Mouse (Mus musculus): Measurements from ENCODE around the gene Cmc1. TPM values are rescaled to one million over a fixed set of nuclear protein-coding genes. Genes with fewer than 3 reads are reported as not detected.

Cmc1 gene
- total and polyA plus RNA-seq, 3 experiments: 17.1 to 21.6 (median 18.0) TPM

GRCm38 (mm10) chr9:118042738-118043137 lies 107.2 kb downstream of the Cmc1 start:
- H3K4me3 ChIP-seq (replicated peaks in 1 of 3; ENCODE audit: low read depth in 2 of 3, low read length in 2 of 3, poor library complexity in 1 of 3): no peak overlapping the region
- H3K27ac ChIP-seq (ENCODE audit: insufficient read depth, low read depth): no peak overlapping the region
- in situ Hi-C loops (cut with MboI; ENCODE audit: low pct_ligation_motif_present, low pct_unique_long_range_greater_than_20kb, low sequenced_read_pairs): no loop called here
- no peaks in the 10 kb centered on the region for H3K9me3 ChIP-seq (replicated peaks; ENCODE audit: low read length)
- dilution Hi-C loops (cut with MboI; ENCODE audit: extremely low pct_ligation_motif_present, extremely low pct_unique_long_range_greater_than_20kb, low sequenced_read_pairs): no loop called here
- peaks cover 4 to 20% of the 10 kb centered on the region in 2 experiments for H3K36me3 ChIP-seq (replicated peaks in 1 of 2; ENCODE audit: control insufficient read depth in 1 of 2, insufficient read depth in 1 of 2, low read length in 1 of 2)
- H3K27me3 ChIP-seq (replicated peaks): no peaks in the 10 kb centered on the region
- H3K79me2 ChIP-seq (replicated peaks; ENCODE audit: control insufficient read depth, extremely low read depth, insufficient read depth, poor library complexity, severe bottlenecking): peaks cover 23% of the 10 kb centered on the region
- peaks cover 0 to 27% of the 10 kb centered on the region in 2 experiments; a peak in 3 of 4 replicates for H3K4me1 ChIP-seq (ENCODE audit: control insufficient read depth in 1 of 2, insufficient read depth in 2 of 2)
- no peak overlapping the region for H3K9ac ChIP-seq (ENCODE audit: insufficient read depth, low read depth)
- no peak for DNase-seq (ENCODE audit: extremely low read depth)
- peak overlapping the region; percentile 6; the same call in 1 of the 2 replicates for H3K4me2 ChIP-seq (ENCODE audit: insufficient read depth, low read depth, poor library complexity, severe bottlenecking)
- TF ChIP-seq CHD1 (IDR thresholded peaks at IDR 0.05; ENCODE audit: low read depth, low read length) (no peak), NELFE (IDR thresholded peaks at IDR 0.05; ENCODE audit: low read depth, low read length) (no peak), TBP (conservative IDR thresholded peaks at IDR 0.05; ENCODE audit: low read depth, low read length) (no peak), KAT2A (IDR thresholded peaks at IDR 0.05; ENCODE audit: insufficient replicate concordance, low read length) (no peak), SIN3A (IDR thresholded peaks at IDR 0.05; ENCODE audit: low read length) (no peak), UBTF (IDR thresholded peaks at IDR 0.05; ENCODE audit: low read depth, low read length) (no peak), CTCF (conservative IDR thresholded peaks at IDR 0.05 in 1 of 2, IDR thresholded peaks at IDR 0.05 in 1 of 2; ENCODE audit: low read depth in 2 of 2, low read length in 2 of 2) (no peak), POLR2AphosphoS2 (IDR thresholded peaks at IDR 0.05; ENCODE audit: low read depth, low read length) (no peak), SMC3 (IDR thresholded peaks at IDR 0.05; ENCODE audit: low read depth, low read length) (no peak), BHLHE40 (IDR thresholded peaks at IDR 0.05; ENCODE audit: low read depth, low read length) (no peak), POLR2A (IDR thresholded peaks at IDR 0.05; ENCODE audit: low read depth, low read length) (no peak), MEF2A (IDR thresholded peaks at IDR 0.05; ENCODE audit: borderline replicate concordance, low read depth, low read length) (no peak)

- in situ Hi-C loops (cut with MboI; ENCODE audit: low pct_ligation_motif_present, low pct_unique_long_range_greater_than_20kb, low sequenced_read_pairs): no loop called here
- Histone ChIP-seq H3K79me2 (replicated peaks; ENCODE audit: control insufficient read depth, extremely low read depth, insufficient read depth, poor library complexity, severe bottlenecking) (peaks cover 23% of the 10 kb centered on the region), H3K27me3 (replicated peaks) (no peaks in the 10 kb centered on the region), H3K9me3 (replicated peaks; ENCODE audit: low read length) (no peaks in the 10 kb centered on the region), H3K9ac (ENCODE audit: insufficient read depth, low read depth) (peak overlapping the region; percentile 76), H3K4me2 (ENCODE audit: insufficient read depth, low read depth, poor library complexity, severe bottlenecking) (peak overlapping the region; percentile 97), H3K27ac (ENCODE audit: insufficient read depth, low read depth) (no peak overlapping the region), H3K4me1 (ENCODE audit: control insufficient read depth in 1 of 2, insufficient read depth in 2 of 2) (peaks cover 0 to 27% of the 10 kb centered on the region in 2 experiments; a peak in 3 of 4 replicates), H3K4me3 (replicated peaks in 1 of 3; ENCODE audit: low read depth in 2 of 3, low read length in 2 of 3, poor library complexity in 1 of 3) (peak overlapping the region; percentile 65 to 75 (median 71)), H3K36me3 (replicated peaks in 1 of 2; ENCODE audit: control insufficient read depth in 1 of 2, insufficient read depth in 1 of 2, low read length in 1 of 2) (peaks cover 4 to 14% of the 10 kb centered on the region in 2 experiments)
- TF ChIP-seq POLR2A (IDR thresholded peaks at IDR 0.05; ENCODE audit: low read depth, low read length) (no peak), EP300 (IDR thresholded peaks at IDR 0.05; ENCODE audit: low read length) (0 out of 2 replicates have a peak, but pooled peaks have one; percentile 3)
- dilution Hi-C loops (cut with MboI; ENCODE audit: extremely low pct_ligation_motif_present, extremely low pct_unique_long_range_greater_than_20kb, low sequenced_read_pairs): no loop called here
- no peak for DNase-seq (ENCODE audit: extremely low read depth)
Observed at GRCm38 (mm10) chr9:118041646-118042045, 108.3 kb downstream of the Cmc1 start.

- Histone ChIP-seq H3K4me2 (ENCODE audit: insufficient read depth, low read depth, poor library complexity, severe bottlenecking) (peak overlapping the region; percentile 97), H3K27me3 (replicated peaks) (no peaks in the 10 kb centered on the region), H3K4me1 (ENCODE audit: control insufficient read depth in 1 of 2, insufficient read depth in 2 of 2) (peaks cover 0 to 27% of the 10 kb centered on the region in 2 experiments; a peak in 3 of 4 replicates), H3K9ac (ENCODE audit: insufficient read depth, low read depth) (peak overlapping the region; percentile 76), H3K9me3 (replicated peaks; ENCODE audit: low read length) (no peaks in the 10 kb centered on the region), H3K36me3 (replicated peaks in 1 of 2; ENCODE audit: control insufficient read depth in 1 of 2, insufficient read depth in 1 of 2, low read length in 1 of 2) (peaks cover 4 to 14% of the 10 kb centered on the region in 2 experiments), H3K4me3 (replicated peaks in 1 of 3; ENCODE audit: low read depth in 2 of 3, low read length in 2 of 3, poor library complexity in 1 of 3) (peak overlapping the region; percentile 65 to 75 (median 71)), H3K79me2 (replicated peaks; ENCODE audit: control insufficient read depth, extremely low read depth, insufficient read depth, poor library complexity, severe bottlenecking) (peaks cover 23% of the 10 kb centered on the region), H3K27ac (ENCODE audit: insufficient read depth, low read depth) (peak overlapping the region; percentile 86)
- DNase-seq (ENCODE audit: extremely low read depth): peak; percentile 33
- dilution Hi-C loops (cut with MboI; ENCODE audit: extremely low pct_ligation_motif_present, extremely low pct_unique_long_range_greater_than_20kb, low sequenced_read_pairs): no loop called here
- in situ Hi-C loops (cut with MboI; ENCODE audit: low pct_ligation_motif_present, low pct_unique_long_range_greater_than_20kb, low sequenced_read_pairs): no loop called here
- peak; percentile 73 for TF ChIP-seq ZNF384 (IDR thresholded peaks at IDR 0.05; ENCODE audit: low read depth, low read length)
- no peak for TF ChIP-seq ETS1 (conservative IDR thresholded peaks at IDR 0.05; ENCODE audit: low read depth, low read length)
Observed at GRCm38 (mm10) chr9:118041022-118041400, 109.0 kb downstream of the Cmc1 start.
